Mouse (Mus musculus): ENCODE data around the gene Fubp1. TPM values are rescaled to one million over a fixed set of nuclear protein-coding genes. Genes with fewer than 3 reads are reported as not detected.

Fubp1 gene
- total and polyA plus RNA-seq, 2 experiments from 2014 or later = 135 to 257 TPM

GRCm38 (mm10) chr3:152202942-152203341 is 7.3 kb upstream of the Fubp1 start:
- Histone ChIP-seq H3K27me3 (ENCODE audit: insufficient read depth, low read length) (no peaks in the 10 kb centered on the region), H3K27ac (ENCODE audit: low read depth, low read length) (no peak overlapping the region), H3K4me1 (ENCODE audit: insufficient read depth) (no peaks in the 10 kb centered on the region), H3K9me3 (ENCODE audit: low read length) (no peaks in the 10 kb centered on the region), H3K9ac (no peak overlapping the region), H3K4me2 (ENCODE audit: low read depth) (no peak overlapping the region), H3K4me3 (ENCODE audit: low read depth, low read length) (no peak overlapping the region), H3K36me3 (ENCODE audit: insufficient read depth) (no peaks in the 10 kb centered on the region)
- no peak for TF ChIP-seq CTCF (IDR thresholded peaks at IDR 0.05; ENCODE audit: low read depth)
- no peak for ATAC-seq
- no peak for DNase-seq

- no peaks in the 10 kb centered on the region for H3K9me3 ChIP-seq (ENCODE audit: low read length)
- no peak overlapping the region for H3K27ac ChIP-seq (ENCODE audit: low read depth, low read length)
- no peak overlapping the region for H3K9ac ChIP-seq
- 88% methylated on average over 6 of the region's 6 CpGs for WGBS
- no peaks in the 10 kb centered on the region for H3K36me3 ChIP-seq (ENCODE audit: insufficient read depth)
- no peaks in the 10 kb centered on the region for H3K4me1 ChIP-seq (ENCODE audit: insufficient read depth)
- no peak overlapping the region for H3K4me2 ChIP-seq (ENCODE audit: low read depth)
- no peak for TF ChIP-seq CTCF (IDR thresholded peaks at IDR 0.05; ENCODE audit: low read depth)
- no peak for ATAC-seq
- no peak overlapping the region for H3K4me3 ChIP-seq (ENCODE audit: low read depth, low read length)
- H3K27me3 ChIP-seq (ENCODE audit: insufficient read depth, low read length) = no peaks in the 10 kb centered on the region
- DNase-seq = no peak
Observed at GRCm38 (mm10) chr3:152203411-152203810, 6.8 kb upstream of the Fubp1 start.

GRCm38 (mm10) chr3:152203996-152204395 is 6.2 kb upstream of the Fubp1 start:
- Histone ChIP-seq H3K4me3 (ENCODE audit: low read depth, low read length) (no peak overlapping the region), H3K9ac (no peak overlapping the region), H3K9me3 (ENCODE audit: low read length) (no peaks in the 10 kb centered on the region), H3K27me3 (ENCODE audit: insufficient read depth, low read length) (no peaks in the 10 kb centered on the region), H3K36me3 (ENCODE audit: insufficient read depth) (no peaks in the 10 kb centered on the region), H3K27ac (ENCODE audit: low read depth, low read length) (no peak overlapping the region), H3K4me1 (ENCODE audit: insufficient read depth) (0 out of 2 replicates have a peak, but pooled peaks cover 2% of the 10 kb centered on the region), H3K4me2 (ENCODE audit: low read depth) (no peak overlapping the region)
- ATAC-seq = no peak
- no peak for DNase-seq
- no peak for TF ChIP-seq CTCF (IDR thresholded peaks at IDR 0.05; ENCODE audit: low read depth)
- 57% methylated on average over 3 of the region's 3 CpGs for WGBS

- 83% methylated on average over 3 of the region's 3 CpGs for WGBS
- Histone ChIP-seq H3K4me1 (ENCODE audit: insufficient read depth) (0 out of 2 replicates have a peak, but pooled peaks cover 5% of the 10 kb centered on the region), H3K27me3 (ENCODE audit: insufficient read depth, low read length) (no peaks in the 10 kb centered on the region), H3K9me3 (ENCODE audit: low read length) (no peaks in the 10 kb centered on the region), H3K36me3 (ENCODE audit: insufficient read depth) (no peaks in the 10 kb centered on the region), H3K27ac (ENCODE audit: low read depth, low read length) (no peak overlapping the region), H3K4me3 (ENCODE audit: low read depth, low read length) (no peak overlapping the region), H3K4me2 (ENCODE audit: low read depth) (no peak overlapping the region), H3K9ac (no peak overlapping the region)
- no peak for ATAC-seq
- TF ChIP-seq CTCF (IDR thresholded peaks at IDR 0.05; ENCODE audit: low read depth) = no peak
- DNase-seq = no peak
Observed at GRCm38 (mm10) chr3:152204577-152204976, 5.6 kb upstream of the Fubp1 start.

- Histone ChIP-seq H3K4me3 (ENCODE audit: low read depth, low read length) (no peak overlapping the region), H3K36me3 (ENCODE audit: insufficient read depth) (no peaks in the 10 kb centered on the region), H3K4me2 (ENCODE audit: low read depth) (no peak overlapping the region), H3K9ac (no peak overlapping the region), H3K4me1 (ENCODE audit: insufficient read depth) (peaks cover 9% of the 10 kb centered on the region), H3K27ac (ENCODE audit: low read depth, low read length) (no peak overlapping the region), H3K27me3 (ENCODE audit: insufficient read depth, low read length) (no peaks in the 10 kb centered on the region), H3K9me3 (ENCODE audit: low read length) (no peaks in the 10 kb centered on the region)
- DNase-seq = no peak
- TF ChIP-seq CTCF (IDR thresholded peaks at IDR 0.05; ENCODE audit: low read depth) = no peak
- WGBS = 95% methylated on average over 4 of the region's 4 CpGs
- ATAC-seq = no peak
Observed at GRCm38 (mm10) chr3:152207156-152207555, 3.1 kb upstream of the Fubp1 start.

- H3K9ac ChIP-seq = no peak overlapping the region
- TF ChIP-seq CTCF (IDR thresholded peaks at IDR 0.05; ENCODE audit: low read depth) = no peak
- ATAC-seq (no peak), DNase-seq (no peak)
- peaks cover 20% of the 10 kb centered on the region for H3K4me1 ChIP-seq (ENCODE audit: insufficient read depth)
- 93% methylated on average over 7 of the region's 7 CpGs for WGBS
- no peak overlapping the region for H3K4me2 ChIP-seq (ENCODE audit: low read depth)
- H3K27me3 ChIP-seq (ENCODE audit: insufficient read depth, low read length) = no peaks in the 10 kb centered on the region
- no peaks in the 10 kb centered on the region for H3K9me3 ChIP-seq (ENCODE audit: low read length)
- no peak overlapping the region for H3K27ac ChIP-seq (ENCODE audit: low read depth, low read length)
- no peaks in the 10 kb centered on the region for H3K36me3 ChIP-seq (ENCODE audit: insufficient read depth)
- no peak overlapping the region for H3K4me3 ChIP-seq (ENCODE audit: low read depth, low read length)
Observed at GRCm38 (mm10) chr3:152208096-152208885, 1.9 kb upstream of the Fubp1 start.

GRCm38 (mm10) chr3:152209177-152209966 is 850 bp upstream of the Fubp1 start:
- Histone ChIP-seq H3K27ac (ENCODE audit: low read depth, low read length) (peak overlapping the region; percentile 100), H3K4me3 (ENCODE audit: low read depth, low read length) (peak overlapping the region; percentile 97), H3K27me3 (ENCODE audit: insufficient read depth, low read length) (no peaks in the 10 kb centered on the region), H3K36me3 (ENCODE audit: insufficient read depth) (no peaks in the 10 kb centered on the region), H3K9ac (peak overlapping the region; percentile 100), H3K4me1 (ENCODE audit: insufficient read depth) (peaks cover 22% of the 10 kb centered on the region), H3K4me2 (ENCODE audit: low read depth) (peak overlapping the region; percentile 58), H3K9me3 (ENCODE audit: low read length) (no peaks in the 10 kb centered on the region)
- 4% methylated on average over 25 of the region's 25 CpGs for WGBS
- peak; percentile 78 for DNase-seq
- peak; percentile 32 for ATAC-seq
- no peak; the same call in 1 of the 2 replicates for TF ChIP-seq CTCF (IDR thresholded peaks at IDR 0.05; ENCODE audit: low read depth)

Measured in forebrain, postnatal 0 days (tissue).